Mouse (Mus musculus) megakaryocyte, embryonic 14.5 days (primary cell): ENCODE data around the gene Gpr107.

Experiments
- FLI1 ChIP-seq: IDR thresholded peaks from 2 replicates; pipeline ENCODE4 v1.6.1; 2012; ENCODE audit warnings: low read length, inconsistent platforms, mixed read lengths
- GATA1 ChIP-seq: IDR thresholded peaks from 3 replicates; pipeline ENCODE4 v1.6.1; 2012; ENCODE audit warnings: mixed read lengths, low read length, inconsistent platforms, borderline replicate concordance

GRCm38 (mm10) chr2:31263746-31264378 is 111.7 kb downstream of the Gpr107 start:
- TF ChIP-seq GATA1 = no peak
- TF ChIP-seq FLI1 = no peak
